In the genomic region with DNA sequence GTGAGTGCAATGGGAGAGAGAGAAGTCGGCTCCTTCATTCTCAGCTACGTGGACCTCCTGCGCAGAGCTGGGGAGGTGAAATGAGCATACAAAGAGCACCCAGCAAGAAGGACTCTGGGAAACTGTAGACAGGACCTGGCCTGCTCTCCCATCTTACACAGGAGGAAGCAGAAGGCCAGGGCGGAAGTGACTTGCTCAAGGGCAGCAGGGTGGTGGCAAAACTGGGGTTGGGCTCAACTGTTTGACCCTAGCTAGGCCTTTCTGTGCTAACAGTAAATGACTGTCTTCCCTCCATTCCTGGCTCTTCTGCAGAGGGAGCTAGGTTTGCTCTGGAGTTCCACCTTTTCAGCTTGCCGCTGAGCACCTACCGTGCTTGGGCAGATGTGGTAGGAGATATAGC, we compare ENCODE assay signal across 12 mouse cellular contexts. TPM values are rescaled to one million over a fixed set of nuclear protein-coding genes. Genes with fewer than 3 reads are reported as not detected.
DNase-seq lines count a peak whose midpoint lies in the region; ATAC-seq and TF ChIP-seq lines count a peak whose summit lies in the region.
"Had no signal": no experiment of that assay in that cellular context is flagged by ENCODE, and none has a peak within 500 bp of the region (broad histone marks: within the 10 kb centered on the region; RNA-seq: fewer than 3 reads in every experiment).

No protein-coding gene starts in this region.

- no peak overlapping the region for H3K4me3 ChIP-seq in heart, embryonic 15.5 days
- H3K4me3 ChIP-seq in liver, embryonic 14.5 days (ENCODE audit: insufficient read depth in 1 of 2, low read depth in 2 of 2, low read length in 2 of 2), result peak overlapping the region in 1 of 2 experiments; percentile 9; a peak in 1 of 4 replicates
- H3K4me3 ChIP-seq: hindbrain, embryonic 12.5 days; limb, embryonic 12.5 days; myocyte had no signal

- no peak for DNase-seq in heart, postnatal 10 days
- peak; percentile 42 to 71 for DNase-seq in spleen, postnatal 4 days (ENCODE audit: low spot score in 2 of 2)
- no peak for DNase-seq in spleen, postnatal 14 days (ENCODE audit: low spot score in 2 of 2)
- DNase-seq in liver, embryonic 14.5 days (ENCODE audit: low read depth in 3 of 3, low spot score in 3 of 3), result no peak
- DNase-seq in urinary bladder, postnatal 14 days (ENCODE audit: low spot score), result no peak
- no peak for DNase-seq in adrenal gland, adult 8-10 months
- DNase-seq: kidney, postnatal 36 days had no signal

- peak overlapping the region; percentile 76 for H3K27ac ChIP-seq in heart, embryonic 15.5 days
- peak overlapping the region; percentile 10 for H3K27ac ChIP-seq in liver, embryonic 14.5 days
- H3K27ac ChIP-seq: hindbrain, embryonic 12.5 days had no signal

- 81% methylated on average over 6 of the region's 6 CpGs for WGBS in heart, embryonic 15.5 days
- 47% methylated on average over 6 of the region's 6 CpGs for WGBS in liver, embryonic 14.5 days (ENCODE audit: insufficient replicate concordance)

- no peaks in the 10 kb centered on the region for H3K27me3 ChIP-seq in heart, embryonic 15.5 days
- H3K27me3 ChIP-seq in liver, embryonic 14.5 days (ENCODE audit: control insufficient read depth, insufficient read depth, low read length), result no peaks in the 10 kb centered on the region
- H3K27me3 ChIP-seq: hindbrain, embryonic 12.5 days; limb, embryonic 12.5 days had no signal

- no peaks in the 10 kb centered on the region for H3K36me3 ChIP-seq in heart, embryonic 15.5 days
- no peaks in the 10 kb centered on the region for H3K36me3 ChIP-seq in liver, embryonic 14.5 days (replicated peaks; ENCODE audit: control insufficient read depth, insufficient read depth, low read depth)
- H3K36me3 ChIP-seq: hindbrain, embryonic 12.5 days had no signal

- TF ChIP-seq EP300 in liver, embryonic 14.5 days (IDR thresholded peaks at IDR 0.05; ENCODE audit: low read depth), result no peak

- TF ChIP-seq CTCF in liver, embryonic 14.5 days (IDR thresholded peaks at IDR 0.05; ENCODE audit: low read depth), result no peak

- intact Hi-C loops in heart, postnatal 10 days (cut with DNase I), result loop anchor here (2.0 kb wide), 1 partner anchor 20 kb away; no protein-coding TSS in a partner anchor

- H3K4me2 ChIP-seq in heart, embryonic 15.5 days, result no peak overlapping the region
- H3K4me2 ChIP-seq in liver, embryonic 14.5 days (ENCODE audit: low read depth), result peak overlapping the region; percentile 39
- H3K4me2 ChIP-seq: hindbrain, embryonic 12.5 days; limb, embryonic 12.5 days had no signal

- H3K9ac ChIP-seq in heart, embryonic 15.5 days, result no peak overlapping the region
- no peak overlapping the region; the same call in 1 of the 2 replicates for H3K9ac ChIP-seq in liver, embryonic 14.5 days (replicated peaks)
- H3K9ac ChIP-seq: hindbrain, embryonic 12.5 days; limb, embryonic 12.5 days had no signal

- ATAC-seq in heart, embryonic 15.5 days (replicated peaks; ENCODE audit: insufficient number of reproducible peaks, insufficient read depth, low FRiP score, low read depth), result no peak
- no peak for ATAC-seq in liver, embryonic 14.5 days (ENCODE audit: insufficient read depth)
- no peak for ATAC-seq in CD4-positive, CD25-positive, alpha-beta regulatory T cell, adult 4 months

- H3K4me1 ChIP-seq in heart, embryonic 15.5 days (replicated peaks), result peaks cover 49% of the 10 kb centered on the region
- peaks cover 46 to 51% of the 10 kb centered on the region in 2 experiments for H3K4me1 ChIP-seq in liver, embryonic 14.5 days (replicated peaks; ENCODE audit: control insufficient read depth in 2 of 2, insufficient read depth in 2 of 2, low read length in 1 of 2)

- no peaks in the 10 kb centered on the region for H3K9me3 ChIP-seq in heart, embryonic 15.5 days (replicated peaks)
- H3K9me3 ChIP-seq in liver, embryonic 14.5 days (ENCODE audit: control insufficient read depth, low read length), result no peaks in the 10 kb centered on the region
- H3K9me3 ChIP-seq: hindbrain, embryonic 12.5 days; limb, embryonic 12.5 days had no signal

RNA-seq across cellular contexts. Expression of gene Slc9a1, which starts 21.1 kb away (rescaled TPM):
- 6.6 and 8.2 TPM in 2 replicates for polyA plus RNA-seq in heart, embryonic 15.5 days (2015; fragmentation: Nextera tagmentation; extraction: Ambion mirVana)
- total RNA-seq in heart, postnatal 10 days (2021), result 10 to 100 TPM; 21.4 to 24.2 TPM
- 6.7 and 7.6 TPM in 2 replicates for polyA plus RNA-seq in liver, embryonic 14.5 days (2012; rRNA removed)
- 2.1 and 2.3 TPM in 2 replicates for polyA plus RNA-seq in liver, embryonic 14.5 days (2014; fragmentation: Nextera tagmentation; extraction: Ambion mirVana)
- 10 to 100 TPM in 1 of 2 experiments, 1 to 10 TPM in 1; 9.9 to 19.4 TPM for polyA plus RNA-seq in CD4-positive, CD25-positive, alpha-beta regulatory T cell, adult 4 months (2017; shearing (Covaris generic))
- 10 to 100 TPM; 50.3 to 83.2 (median 63.5) TPM for total RNA-seq in adrenal gland, adult 8-10 months (2022)

RNA-seq across cellular contexts. Expression of gene Wdtc1, which starts 37.3 kb away (rescaled TPM):
- polyA plus RNA-seq in heart, embryonic 15.5 days (2015; fragmentation: Nextera tagmentation; extraction: Ambion mirVana), result 11.4 and 14.3 TPM in 2 replicates
- 10 to 100 TPM; 55.3 to 58.8 TPM for total RNA-seq in heart, postnatal 10 days (2021)
- 6.4 and 7.0 TPM in 2 replicates for polyA plus RNA-seq in liver, embryonic 14.5 days (2012; rRNA removed)
- polyA plus RNA-seq in liver, embryonic 14.5 days (2014; fragmentation: Nextera tagmentation; extraction: Ambion mirVana), result 7.3 and 9.1 TPM in 2 replicates
- polyA plus RNA-seq in CD4-positive, CD25-positive, alpha-beta regulatory T cell, adult 4 months (2017; shearing (Covaris generic)), result 1 to 10 TPM; 4.2 to 7.8 TPM
- 10 to 100 TPM; 49.0 to 73.2 (median 60.2) TPM for total RNA-seq in adrenal gland, adult 8-10 months (2022)

Comparison
In these comparisons a context has a peak if more than half of its experiments do, and no peak if none do; other contexts are left out.
1. DNase-seq: peak in spleen, postnatal 4 days (2 of 2); none in heart, postnatal 10 days (0 of 2), spleen, postnatal 14 days (0 of 2), liver, embryonic 14.5 days (0 of 3), urinary bladder, postnatal 14 days (single experiment) and adrenal gland, adult 8-10 months (single experiment).